Mouse (Mus musculus) lung, postnatal 0 days (tissue): Measurements from ENCODE around the gene Efcab12.

ENCODE experiments used
- CTCF ChIP-seq: IDR thresholded peaks from 2 replicates; pipeline ENCODE4 v1.5.1; 2016; ENCODE audit warnings: antibody characterized with exemption, mild to moderate bottlenecking
- EP300 ChIP-seq: IDR thresholded peaks from 2 replicates; pipeline ENCODE4 v1.6.1; 2016; ENCODE audit warnings: antibody characterized with exemption, mild to moderate bottlenecking, control low read depth

- TF ChIP-seq EP300 (no peak), CTCF (peak; percentile 67)
These were observed 16.2 kb upstream of the Efcab12 start for GRCm38 (mm10) chr6:115854432-115854831.
